Mouse (Mus musculus) ES-Bruce4 (cell line): ENCODE data around the gene Kdelr1.
A peak's percentile ranks its signal among the peaks of the same experiment; 100 is the strongest.

Experiments used
- EP300 ChIP-seq: IDR thresholded peaks from 2 replicates; pipeline ENCODE4 v1.6.1; 2011; ENCODE audit warnings: low read depth, low read length; ENCODE audit not compliant: insufficient read depth
- POLR2A ChIP-seq: IDR thresholded peaks from one replicate; pipeline ENCODE4 v1.8.1; 2011; ENCODE audit warnings: low read length; ENCODE audit not compliant: insufficient read depth

GRCm38 (mm10) chr7:45922928-45923761 lies 50.6 kb downstream of the Kdelr1 start:
- TF ChIP-seq EP300: peak; percentile 77
- peak; percentile 94 for TF ChIP-seq POLR2A
